Mouse (Mus musculus): ENCODE data around the gene Tmem136.

- TF ChIP-seq CTCF (IDR thresholded peaks at IDR 0.05; ENCODE audit: control insufficient read depth, insufficient read depth, insufficient replicate concordance, low read depth, low read length) (no peak), POLR2A (IDR thresholded peaks at IDR 0.05; ENCODE audit: control insufficient read depth, low read depth, low read length) (no peak)
Measured at GRCm38 (mm10) chr9:43094828-43095227, 21.5 kb downstream of the Tmem136 start.

Data from testis, adult 2 months (tissue).